Mouse (Mus musculus) liver (tissue): Measurements from ENCODE around the gene Rasl12.

Source experiments
- DNase-seq: peaks from one replicate; pipeline ENCODE4 v3.0.0-alpha.2; 2020; ENCODE audit warnings: mixed read lengths

Rasl12 gene

DNA sequence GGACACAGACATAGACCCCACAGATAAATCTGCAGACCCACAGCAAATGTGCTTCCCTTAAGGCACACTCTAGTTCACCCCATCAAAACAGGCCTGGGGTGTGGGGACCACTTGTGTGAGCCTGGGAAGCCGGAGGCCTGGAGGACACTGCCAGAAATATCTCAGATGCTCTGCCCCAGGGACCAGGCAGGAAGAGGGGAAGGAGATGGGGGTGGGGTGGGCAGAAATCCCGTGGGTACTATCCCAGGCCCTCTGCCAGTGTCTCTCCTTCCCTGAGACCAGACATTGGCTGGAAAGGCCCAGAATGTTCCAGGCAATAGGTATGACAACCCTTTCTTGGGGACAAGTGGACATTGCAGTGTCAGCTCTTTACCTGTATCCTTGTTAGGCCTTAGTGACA lies 4.7 kb upstream of the Rasl12 start:
- DNase-seq, result no peak

GRCm38 (mm10) chr9:65394360-65394759 lies 3.9 kb upstream of the Rasl12 start:
- no peak for DNase-seq

DNA sequence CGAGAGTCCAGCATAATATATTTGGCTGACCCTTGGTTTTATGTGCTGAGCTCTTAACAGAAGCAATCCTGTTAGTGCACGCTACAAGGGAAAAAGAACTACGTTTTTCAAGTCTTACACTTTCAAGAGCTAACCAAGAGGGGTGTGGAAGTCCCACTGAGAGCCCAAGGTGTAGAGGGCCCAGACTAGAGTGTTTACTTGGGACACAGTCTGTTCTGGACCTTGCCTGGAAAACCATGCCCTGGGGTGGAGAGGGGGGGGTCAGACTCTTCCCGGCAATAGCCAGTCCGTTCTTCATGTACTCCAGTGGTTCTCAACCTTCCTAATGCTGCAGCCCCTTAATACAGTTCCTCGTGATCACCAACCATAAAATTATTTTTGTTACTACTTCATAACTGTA lies 1.6 kb downstream of the Rasl12 start:
- no peak for DNase-seq

DNA sequence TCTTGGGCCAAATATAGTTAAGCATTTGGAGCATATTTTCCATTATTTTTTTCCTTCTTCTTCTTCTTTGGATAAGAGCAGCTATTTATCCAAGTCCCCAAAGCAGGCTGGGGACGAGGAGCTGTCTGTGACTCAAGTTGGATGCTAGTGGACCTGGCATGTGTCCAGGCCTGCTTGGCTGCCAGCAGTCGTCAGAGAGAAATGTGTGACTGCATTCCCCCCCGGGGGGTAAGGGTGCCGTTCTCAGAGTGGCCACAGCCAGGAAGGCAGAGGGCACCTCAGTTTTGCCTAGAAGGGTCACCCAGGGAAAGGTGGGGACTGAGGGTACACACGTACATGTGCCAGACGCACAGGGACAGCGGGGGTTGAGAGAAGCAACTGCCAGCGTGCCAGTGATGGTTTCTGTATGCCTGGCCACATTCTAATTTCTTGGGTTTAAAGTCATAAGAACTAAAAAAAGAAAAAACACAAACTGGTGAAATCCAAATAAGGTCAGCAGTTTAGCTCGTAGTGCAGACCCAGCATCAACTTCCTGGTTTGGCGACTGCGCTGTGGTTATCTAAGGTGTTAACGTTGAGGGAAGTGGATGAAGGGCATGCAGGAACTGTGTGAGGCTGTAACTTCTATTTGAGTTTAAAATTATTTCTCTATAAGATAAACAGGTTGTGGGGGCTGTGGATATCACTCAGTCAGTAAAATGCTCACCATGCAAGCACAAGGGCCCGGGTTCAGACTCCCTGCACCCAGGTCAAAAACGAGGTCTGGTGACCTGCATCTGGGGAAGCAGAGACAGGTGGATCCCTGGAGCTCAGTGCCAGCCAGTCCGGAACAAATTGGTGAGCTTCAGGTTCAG lies 6.3 kb downstream of the Rasl12 start:
- no peak for DNase-seq

DNA sequence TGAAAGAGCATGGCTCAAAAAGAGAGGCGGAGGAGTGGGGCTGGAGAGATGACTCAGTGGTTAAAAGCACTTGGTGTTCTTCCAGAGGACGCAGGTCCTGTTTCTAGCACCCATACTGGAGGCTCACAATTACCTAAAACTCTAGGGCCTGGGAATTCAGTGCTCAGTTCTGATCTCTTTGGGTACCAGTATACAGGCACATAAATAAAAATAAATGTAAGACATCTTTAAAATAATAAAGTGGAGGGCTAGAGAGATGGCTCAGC lies 6.8 kb downstream of the Rasl12 start:
- DNase-seq, result no peak

DNA sequence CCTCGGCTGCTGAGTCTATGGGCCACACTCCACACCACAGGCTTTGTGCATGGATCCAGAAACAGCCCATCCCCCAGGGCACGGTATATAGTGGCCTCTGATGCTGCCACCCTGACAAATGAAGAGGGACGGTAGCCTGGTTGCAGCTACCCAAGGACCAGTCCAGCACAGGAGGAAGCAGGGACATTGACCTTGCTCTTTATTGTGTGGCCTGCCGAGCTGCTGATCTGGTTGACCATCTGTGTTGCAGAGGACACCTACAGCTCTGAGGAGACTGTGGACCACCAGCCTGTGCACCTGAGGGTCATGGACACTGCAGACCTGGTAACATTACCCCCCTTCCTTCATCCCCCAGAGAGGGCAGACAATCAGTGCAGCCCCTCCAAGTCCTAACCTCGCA lies 9.0 kb downstream of the Rasl12 start:
- DNase-seq, result no peak

- DNase-seq, result no peak
Measured at GRCm38 (mm10) chr9:65407861-65408260, 9.6 kb downstream of the Rasl12 start.

- no peak for DNase-seq
Measured at GRCm38 (mm10) chr9:65408871-65409295, 10.6 kb downstream of the Rasl12 start.

DNA sequence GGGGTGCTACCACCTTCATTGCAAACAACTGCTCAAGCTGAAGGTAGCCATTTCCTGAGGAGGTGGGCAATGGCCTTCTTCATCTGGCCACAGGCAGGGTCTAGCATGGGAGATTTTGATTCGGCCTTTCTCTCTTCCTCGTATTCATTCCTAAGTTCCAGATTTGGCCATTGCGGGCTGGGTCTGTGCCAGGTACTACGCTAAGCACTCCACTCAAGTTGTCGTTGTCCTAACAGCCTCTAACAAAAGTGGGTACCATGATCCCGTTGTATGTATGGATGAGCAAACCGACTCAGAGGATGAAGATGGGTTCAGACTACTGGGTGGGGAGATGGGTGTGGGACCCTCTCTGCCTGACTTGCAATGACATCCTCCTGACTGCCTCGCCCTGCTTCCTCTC lies 12.1 kb downstream of the Rasl12 start:
- DNase-seq, result no peak

- DNase-seq, result no peak
Measured at GRCm38 (mm10) chr9:65411326-65411725, 13.0 kb downstream of the Rasl12 start.

GRCm38 (mm10) chr9:65417738-65418137 lies 19.4 kb downstream of the Rasl12 start:
- no peak for DNase-seq

DNA sequence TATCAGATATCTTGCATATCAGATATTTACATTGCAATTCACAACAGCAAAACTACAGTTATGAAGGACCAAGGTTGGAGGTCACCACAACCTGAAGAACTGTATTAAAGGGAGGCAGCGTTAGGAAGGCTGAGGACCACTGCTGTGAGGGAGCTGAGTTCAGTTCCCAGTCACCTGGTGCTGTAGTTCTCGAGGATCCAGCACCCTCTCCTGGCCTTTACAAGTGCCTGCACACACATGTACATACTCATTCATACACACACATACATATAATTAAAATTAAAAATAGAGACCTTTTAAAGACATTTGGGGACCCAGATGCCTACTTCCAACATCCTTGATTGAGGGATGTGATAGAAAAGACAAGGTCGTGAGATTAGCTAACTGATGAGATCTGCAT lies 21.3 kb downstream of the Rasl12 start:
- DNase-seq, result no peak

GRCm38 (mm10) chr9:65422760-65423501 lies 24.6 kb downstream of the Rasl12 start, which contains the start of gene Slc51b:
Gene Slc51b, minus strand, starts transcription at chr9:65422955.
- no peak for DNase-seq

DNA sequence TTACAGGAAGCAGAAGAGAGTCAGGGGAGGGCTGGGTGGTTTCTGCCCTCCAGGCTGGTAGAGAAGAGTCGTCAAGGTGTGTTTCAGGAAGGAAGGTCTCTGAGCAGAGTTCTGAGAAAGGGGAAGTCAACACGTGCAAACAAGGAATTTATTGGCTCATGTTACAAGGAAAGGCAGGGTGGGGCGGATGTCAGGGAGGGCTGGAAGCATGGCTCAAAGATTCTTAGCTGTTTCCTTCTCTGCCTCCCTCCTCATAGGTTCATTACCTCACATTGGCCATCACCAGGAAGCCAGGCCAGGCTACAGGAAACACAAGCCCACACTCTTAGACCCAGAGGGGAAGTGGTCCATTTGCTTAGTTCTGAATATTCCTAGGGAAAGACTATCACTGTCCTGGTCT lies 26.1 kb downstream of the Rasl12 start:
- DNase-seq, result no peak

DNA sequence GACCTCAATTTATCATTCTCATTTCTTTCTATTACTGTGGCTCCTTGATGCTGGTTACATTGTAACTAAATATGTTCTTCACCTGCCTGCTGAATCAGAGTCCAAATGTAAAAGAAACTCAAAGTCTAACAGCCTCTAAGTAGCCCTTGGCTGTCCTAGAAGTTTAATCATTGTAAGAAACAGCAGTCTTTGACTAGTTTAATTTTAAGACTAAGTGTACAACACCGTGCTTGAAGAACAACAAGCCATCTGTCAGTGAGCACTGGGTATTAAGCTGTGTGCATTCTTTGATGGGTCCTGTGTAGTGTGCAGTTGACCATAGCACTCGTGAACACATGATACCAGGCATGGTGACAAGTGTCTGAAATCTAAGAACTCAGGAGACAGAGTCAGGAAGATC lies 29.2 kb downstream of the Rasl12 start:
- DNase-seq, result no peak

DNA sequence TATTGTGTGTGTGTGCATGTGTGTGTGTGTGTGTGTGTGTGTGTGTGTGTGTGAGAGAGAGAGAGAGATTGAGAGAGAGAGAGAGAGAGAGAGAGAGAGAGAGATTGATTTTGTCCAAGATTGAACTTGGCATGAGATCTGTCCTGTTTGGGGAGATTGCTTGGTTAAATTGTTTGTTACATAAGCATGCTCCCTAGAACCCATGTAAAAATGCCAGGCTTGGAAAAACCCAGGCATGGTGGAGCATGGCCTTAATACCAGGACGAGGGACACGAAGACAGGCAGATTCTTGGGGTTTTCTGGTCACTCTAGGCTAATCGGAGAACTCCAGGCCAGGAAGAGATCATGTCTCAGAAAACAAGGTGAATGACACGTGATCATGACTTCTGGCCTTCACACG lies 29.7 kb downstream of the Rasl12 start:
- DNase-seq, result no peak

- no peak for DNase-seq
Measured at GRCm38 (mm10) chr9:65430401-65430800, 32.1 kb downstream of the Rasl12 start.

- no peak for DNase-seq
Measured at GRCm38 (mm10) chr9:65430921-65431320, 32.6 kb downstream of the Rasl12 start.

DNA sequence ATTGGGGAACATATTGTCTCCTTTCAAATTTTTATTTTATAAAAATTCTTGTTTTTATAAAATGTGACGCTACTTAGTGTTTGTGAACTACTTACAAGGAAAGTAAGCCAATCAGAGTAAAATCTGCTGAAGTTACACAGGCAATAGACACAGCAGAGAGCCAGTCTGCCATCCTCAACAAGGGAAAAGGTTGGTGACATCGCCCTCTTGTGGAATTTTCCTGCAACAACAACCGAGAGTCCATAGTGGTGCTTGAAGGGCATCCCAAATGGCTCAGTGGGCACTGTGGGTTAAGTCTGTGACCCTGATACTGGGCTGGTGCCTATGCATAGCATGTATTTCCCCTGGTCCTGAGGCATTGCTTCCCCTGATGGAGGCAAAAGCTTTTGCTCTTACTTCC lies 33.9 kb downstream of the Rasl12 start:
- DNase-seq, result peak; percentile 75

DNA sequence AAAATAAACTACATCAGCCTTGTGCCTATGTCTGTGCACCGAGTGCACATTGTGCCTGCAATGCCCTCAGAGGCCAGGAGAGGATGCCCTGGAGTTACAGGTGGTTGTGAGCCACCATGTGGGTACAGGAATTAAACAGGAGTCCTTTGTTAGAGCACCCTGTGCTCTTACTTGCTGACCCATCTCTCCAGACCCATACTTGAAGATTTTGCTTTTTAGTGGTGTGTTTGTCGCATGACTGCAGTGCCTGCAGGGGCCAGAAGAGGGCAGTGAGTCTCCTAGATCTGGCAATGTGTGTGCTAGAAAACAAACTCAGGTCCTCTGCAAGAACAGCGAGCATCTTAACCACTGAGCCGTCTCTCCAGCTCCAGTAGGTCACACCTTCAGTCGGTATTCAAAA lies 35.8 kb downstream of the Rasl12 start:
- DNase-seq, result peak; percentile 70

- no peak for DNase-seq
Measured at GRCm38 (mm10) chr9:65435211-65435610, 36.9 kb downstream of the Rasl12 start.

- DNase-seq, result peak; percentile 97
Measured at GRCm38 (mm10) chr9:65435671-65436301, 37.5 kb downstream of the Rasl12 start, which contains the start of gene Mtfmt. Gene Mtfmt, plus strand, starts transcription at chr9:65435782.

DNA sequence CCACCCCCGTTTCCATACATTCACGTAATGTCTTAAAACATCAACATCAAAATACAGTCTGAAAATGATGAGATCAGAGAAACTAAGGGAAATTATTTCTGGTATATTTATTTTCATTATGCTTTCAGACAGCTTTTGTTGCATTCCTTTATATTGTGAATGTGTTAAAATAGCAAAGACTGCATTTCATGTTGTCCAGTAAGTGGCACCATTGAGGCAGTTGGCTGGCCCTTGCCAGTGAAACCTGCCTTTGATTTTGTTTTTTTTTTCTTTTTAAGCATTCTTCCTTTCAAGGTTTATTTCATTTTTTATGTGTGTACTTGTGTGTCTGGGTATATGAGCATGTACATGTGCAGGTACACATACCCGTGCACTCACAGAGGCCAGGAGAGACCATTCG lies 46.4 kb downstream of the Rasl12 start:
- no peak for DNase-seq

- no peak for DNase-seq
Measured at GRCm38 (mm10) chr9:65447951-65448350, 49.6 kb downstream of the Rasl12 start.
